Mouse (Mus musculus) Muller cell, postnatal 12 days (primary cell): ENCODE results near the gene Ikzf5.
A peak's percentile ranks its signal among the peaks of the same experiment; 100 is the strongest.
"Not testable (repeated sequence)": the region's sequence is repeated elsewhere in the genome, so short reads cannot be mapped to it uniquely, and the experiment has no call there.

Experiments
- DNase-seq: peaks from one replicate; pipeline ENCODE4 v3.0.0-alpha.2; 2015; ENCODE audit errors: inconsistent ontology term

The Ikzf5 gene

DNA sequence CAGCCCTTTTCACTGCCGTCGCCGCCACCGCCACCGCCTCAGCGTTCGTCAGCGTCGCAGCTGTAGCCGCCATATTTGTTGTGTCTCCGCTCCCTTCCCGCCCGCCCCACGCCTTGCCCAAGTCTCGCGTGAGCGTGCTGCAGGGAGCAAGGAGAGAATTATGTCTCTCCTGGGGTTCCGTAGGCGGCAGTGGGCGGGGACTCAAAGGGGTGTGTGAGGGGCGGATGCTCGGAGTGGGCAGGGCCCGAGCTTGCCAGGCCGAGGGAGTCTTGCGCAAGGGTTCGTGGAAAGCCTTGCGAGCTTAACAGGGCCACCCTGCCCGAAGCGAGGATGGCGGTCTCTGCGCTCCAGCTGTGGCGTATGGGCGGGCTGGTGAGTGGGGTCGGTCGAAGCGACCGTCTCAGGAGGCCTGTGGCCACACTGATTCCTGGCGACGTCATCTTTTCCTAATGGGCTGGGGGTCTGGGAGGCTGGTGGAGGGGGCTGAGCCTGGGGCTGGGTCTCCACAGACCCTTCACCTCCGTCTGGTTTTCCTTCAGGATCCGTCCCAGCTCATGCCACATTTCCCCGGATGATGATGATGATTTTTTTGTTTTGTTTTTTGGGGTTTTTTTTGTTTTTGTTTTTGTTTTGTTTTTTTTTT, at the start of gene Ikzf5, which contains the start of gene Acadsb:
TSS of gene Ikzf5 (minus strand) at position 106 of the 643 bp plus-strand sequence.
TSS of gene Acadsb (plus strand) at position 186 of the 643 bp plus-strand sequence.
- peak; percentile 99 for DNase-seq

DNA sequence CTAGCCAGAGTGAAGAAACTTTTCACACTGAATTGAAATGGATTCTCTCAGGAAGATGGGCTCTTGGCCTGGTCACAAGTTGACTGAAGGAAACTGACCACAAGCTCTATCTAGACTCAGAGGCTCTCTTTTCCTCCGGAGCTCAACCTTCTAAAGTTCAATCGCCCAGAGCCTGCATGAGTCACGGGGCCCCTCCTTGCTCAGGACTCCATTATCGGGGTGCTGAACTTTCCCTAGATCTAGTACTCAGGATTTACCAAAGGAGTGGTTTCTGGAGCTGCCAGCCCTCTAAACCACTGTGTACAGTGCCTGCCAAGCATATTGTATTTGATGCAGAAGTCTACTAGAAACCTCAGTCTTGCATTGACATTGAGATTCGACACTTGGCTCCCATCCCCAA, 46.4 kb upstream of the Ikzf5 start:
- DNase-seq = no peak

DNA sequence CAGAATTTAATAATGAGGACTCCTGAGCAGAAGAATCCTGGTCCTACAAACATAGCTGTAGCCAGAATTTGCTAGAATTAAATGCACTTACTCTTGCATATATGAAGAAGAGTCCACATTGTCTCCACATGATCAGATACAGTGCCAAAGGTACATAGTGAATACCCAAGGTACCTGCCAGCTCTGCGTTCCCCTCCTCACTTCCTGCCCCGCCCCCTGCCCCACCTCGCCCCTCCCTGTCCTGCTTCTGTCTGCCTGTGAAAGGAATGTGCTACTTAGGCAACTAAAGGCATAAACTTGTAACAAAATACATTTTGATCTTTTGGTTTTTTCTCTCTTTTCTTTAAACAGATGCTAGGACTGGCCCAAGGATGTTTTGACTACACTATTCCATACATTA, 26.7 kb upstream of the Ikzf5 start:
- DNase-seq = no peak

DNA sequence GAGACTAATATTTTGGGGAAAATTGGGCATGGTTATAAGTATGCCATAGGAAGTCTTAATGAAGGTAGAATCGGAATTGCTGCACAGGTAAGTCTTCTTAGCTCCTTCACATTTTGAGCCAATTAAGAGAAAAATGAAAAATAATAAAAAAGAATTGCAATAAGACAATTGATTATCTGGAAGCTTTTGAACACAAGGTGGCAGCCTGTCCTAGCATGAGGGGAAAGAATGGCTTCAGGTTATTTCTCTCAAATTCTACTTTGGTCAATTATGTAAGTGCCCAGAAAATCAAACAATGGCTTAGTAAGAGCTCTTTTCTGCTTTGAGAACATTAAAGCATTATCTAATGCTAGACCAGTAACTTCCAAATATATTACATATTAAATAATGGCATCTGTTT, 24.0 kb upstream of the Ikzf5 start:
- DNase-seq = no peak

DNA sequence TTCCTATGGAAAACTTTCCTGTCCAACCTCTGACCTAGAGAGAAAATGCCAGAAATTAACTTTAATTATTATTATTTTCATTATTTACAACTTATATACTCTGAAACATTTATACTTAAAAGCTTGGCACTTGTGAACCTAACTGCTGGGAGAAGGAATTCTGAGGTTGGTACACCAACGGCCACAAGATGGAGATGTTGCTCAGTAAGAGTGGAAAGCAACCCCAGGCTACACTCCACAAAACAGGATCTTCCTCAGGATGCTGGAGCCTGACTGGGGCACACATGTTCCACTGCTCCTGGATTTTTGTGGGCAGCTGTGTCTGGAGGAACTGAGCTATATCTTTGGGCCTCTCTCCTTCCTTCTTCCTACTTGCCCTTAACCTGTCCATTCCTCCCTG, 21.9 kb upstream of the Ikzf5 start:
- peak; percentile 17 for DNase-seq

DNA sequence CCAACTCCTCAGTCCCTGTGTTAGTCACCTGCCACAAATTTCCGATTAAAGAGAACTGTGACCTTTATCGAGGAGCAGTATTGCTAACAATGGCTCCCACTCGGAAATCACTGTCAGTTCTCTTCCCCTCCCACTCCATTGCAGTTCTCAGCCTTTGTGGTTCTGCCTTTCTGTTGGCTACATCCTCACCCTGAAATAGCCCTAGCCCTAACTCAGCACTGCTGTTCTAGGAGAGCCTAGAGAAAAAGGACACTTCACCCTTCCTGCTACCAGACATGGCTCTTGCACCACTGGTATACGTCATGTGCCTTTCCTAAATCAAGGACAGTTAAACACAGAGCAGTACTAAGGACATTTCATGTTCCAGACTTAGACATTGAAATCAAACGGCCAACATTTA, 17.0 kb upstream of the Ikzf5 start:
- DNase-seq = no peak

DNA sequence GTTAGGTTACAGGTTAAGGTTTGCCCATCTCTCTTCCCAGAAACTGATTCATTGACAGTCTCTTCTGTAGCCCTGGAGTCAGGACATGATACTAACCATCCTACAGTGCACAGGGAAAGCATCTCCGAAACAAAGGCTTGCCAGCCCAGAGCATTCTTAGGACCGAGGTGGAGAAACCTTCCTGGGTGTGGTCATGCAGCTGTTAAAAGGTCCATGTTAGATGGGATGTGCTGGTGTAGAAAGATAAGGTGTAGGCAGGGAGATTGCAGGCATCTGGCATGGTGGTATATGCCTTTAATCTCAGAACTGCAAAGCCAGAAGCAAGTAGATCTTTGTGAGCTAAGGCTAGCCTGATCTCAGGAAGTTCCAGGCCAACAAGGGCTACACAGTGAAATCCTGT, 14.6 kb upstream of the Ikzf5 start:
- DNase-seq = no peak

DNA sequence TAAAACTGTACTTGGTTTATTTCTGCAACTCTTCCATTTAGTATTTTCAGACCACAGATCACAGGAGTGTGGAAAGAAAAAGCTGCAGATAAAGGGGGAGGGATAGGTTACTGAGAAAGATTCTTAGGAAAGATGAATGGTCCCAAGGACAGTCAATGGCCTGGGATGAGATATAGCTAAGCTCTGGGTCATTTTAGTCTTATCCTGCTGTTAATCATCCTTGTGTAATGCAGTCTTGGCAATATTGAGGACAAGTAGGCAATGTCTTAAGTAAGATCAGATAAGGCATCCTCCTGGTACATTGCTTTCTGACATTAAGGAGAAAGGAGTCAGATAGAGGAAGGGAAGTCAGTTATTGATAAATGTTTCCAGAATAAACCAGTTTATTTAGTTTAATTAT, 7.3 kb upstream of the Ikzf5 start:
- DNase-seq = no peak

DNA sequence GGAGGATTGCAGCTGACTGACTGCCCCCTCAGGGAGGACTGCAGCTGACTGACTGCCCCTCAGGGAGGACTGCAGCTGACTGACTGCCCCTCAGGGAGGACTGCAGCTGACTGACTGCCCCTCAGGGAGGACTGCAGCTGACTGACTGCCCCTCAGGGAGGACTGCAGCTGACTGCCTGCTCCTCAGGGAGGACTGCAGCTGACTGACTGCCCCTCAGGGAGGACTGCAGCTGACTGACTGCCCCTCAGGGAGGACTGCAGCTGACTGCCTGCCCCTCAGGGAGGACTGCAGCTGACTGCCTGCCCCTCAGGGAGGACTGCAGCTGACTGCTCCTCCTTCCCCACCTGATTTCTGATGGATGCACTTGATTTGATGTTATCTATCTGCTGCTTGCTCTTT, 6.4 kb upstream of the Ikzf5 start:
- DNase-seq = not testable (repeated sequence)

DNA sequence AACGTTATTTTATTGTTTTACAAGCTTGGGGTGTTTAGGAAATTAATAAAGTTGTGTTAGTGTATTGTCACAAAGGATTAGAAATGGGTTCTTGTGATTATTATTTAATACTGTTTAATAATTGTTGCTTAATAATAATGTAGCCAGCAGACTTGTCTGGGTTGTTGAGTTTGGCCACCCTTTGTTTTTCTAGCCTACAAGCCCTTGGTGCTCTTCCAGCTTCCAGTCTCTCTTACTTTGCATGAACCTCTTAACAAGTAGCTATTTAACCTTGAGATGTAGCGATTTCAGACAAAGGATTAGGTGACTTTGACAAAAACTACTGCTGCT, 1.6 kb upstream of the Ikzf5 start:
- DNase-seq = no peak

DNA sequence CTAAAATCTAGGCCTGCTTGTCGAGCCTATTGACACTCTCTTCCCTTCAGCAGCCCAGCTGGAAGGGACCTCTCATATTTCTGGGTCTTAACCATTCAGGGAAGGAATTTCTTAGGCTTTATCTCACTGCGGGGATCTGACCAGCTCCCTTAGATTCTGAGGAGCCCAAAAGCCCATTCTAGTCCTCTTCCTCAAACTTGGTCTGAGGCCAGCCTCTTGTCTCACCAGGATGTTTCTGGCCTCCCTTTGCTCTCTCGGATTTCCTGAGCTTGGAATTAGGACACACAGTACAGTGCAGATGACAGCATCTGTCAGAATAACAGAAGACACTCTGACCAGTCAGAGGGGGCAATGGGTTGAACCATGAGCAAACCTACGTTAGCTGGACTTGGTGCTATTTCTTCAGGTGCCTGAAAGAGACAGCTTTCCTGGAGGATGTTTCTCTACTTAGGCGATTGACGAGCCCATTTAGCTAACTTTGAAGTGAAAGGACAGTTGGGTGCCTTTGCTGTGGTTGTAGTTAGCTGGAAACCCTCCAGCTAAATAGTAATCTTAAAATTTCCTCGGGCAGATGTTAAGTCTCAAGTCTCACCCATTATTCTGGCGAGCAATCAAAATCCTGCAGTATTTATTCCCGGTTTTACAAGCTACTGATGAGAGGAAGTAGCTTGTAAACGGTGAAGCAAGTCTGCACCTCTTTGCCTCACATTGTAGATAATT, 1.1 kb upstream of the Ikzf5 start:
- peak; percentile 15 for DNase-seq

DNA sequence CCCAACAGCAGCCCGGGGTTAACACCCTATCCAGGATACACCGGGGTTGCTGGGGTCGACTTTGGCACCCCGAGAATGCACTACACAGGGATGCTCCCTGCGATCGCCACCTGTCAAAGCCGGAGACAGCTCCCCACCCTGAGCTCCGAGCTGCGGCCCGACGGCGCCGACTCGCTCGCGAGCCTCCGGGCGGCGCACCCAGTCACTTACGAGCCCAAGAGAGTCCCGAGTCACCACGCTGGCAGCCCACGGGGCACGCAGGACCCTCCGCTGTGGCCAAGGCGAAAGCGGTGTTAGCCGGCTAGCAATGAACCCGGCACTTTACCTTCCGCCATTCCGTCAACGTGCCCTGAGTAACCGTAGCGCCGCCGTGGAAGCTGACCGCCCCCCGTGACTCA, 334 bp downstream of the Ikzf5 start:
- DNase-seq = no peak

DNA sequence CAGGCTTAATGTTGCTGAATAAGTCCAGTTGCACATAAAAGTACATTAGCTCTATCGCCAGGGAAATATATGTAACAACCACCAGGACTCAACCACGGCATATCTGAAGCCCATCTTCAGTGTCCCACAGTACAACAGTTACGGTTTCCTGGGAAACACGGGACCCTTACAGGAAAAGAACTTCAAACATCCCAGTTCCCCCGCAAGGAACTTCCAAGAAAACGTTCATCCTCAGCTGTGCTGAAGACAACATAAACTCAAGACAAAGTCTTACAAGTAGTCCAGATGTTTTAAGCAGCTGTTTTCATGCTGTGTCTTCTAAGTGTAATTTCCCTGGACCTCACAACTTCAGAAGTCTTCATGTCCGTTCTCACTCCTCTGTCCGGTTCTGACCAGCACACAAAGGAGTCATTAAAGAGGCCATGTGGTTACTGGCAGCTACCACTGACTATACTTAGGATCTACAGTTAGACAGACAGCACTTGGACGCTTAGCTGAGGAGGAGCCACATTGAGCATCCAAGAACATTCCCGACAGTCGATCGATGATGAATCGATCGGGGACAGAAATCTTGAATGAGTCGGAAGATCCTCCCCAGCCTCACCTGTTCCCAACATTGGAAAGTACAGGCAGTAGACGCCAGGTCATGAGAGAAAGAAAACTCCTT, 867 bp downstream of the Ikzf5 start:
- peak; percentile 32 for DNase-seq

DNA sequence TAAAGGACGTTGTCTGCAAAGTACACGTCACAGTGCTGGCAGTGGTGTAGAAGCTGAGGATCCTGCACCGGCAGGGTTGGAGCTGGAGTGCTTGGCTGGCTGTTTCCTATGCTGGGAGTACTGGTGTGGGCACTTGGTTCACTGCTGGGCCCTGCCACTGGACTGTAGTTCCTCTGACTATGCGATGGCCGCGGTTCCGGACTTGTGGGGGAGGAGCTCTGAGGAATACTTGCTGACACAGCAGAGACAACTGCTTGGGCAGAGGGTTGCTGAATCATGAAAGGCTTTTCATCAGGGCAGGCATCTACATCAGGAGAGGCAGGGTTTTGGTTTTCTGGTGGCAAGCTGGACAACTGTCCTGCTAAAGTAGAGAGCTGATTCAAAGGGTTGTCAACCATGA, 18.6 kb downstream of the Ikzf5 start:
- DNase-seq = not testable (repeated sequence)

DNA sequence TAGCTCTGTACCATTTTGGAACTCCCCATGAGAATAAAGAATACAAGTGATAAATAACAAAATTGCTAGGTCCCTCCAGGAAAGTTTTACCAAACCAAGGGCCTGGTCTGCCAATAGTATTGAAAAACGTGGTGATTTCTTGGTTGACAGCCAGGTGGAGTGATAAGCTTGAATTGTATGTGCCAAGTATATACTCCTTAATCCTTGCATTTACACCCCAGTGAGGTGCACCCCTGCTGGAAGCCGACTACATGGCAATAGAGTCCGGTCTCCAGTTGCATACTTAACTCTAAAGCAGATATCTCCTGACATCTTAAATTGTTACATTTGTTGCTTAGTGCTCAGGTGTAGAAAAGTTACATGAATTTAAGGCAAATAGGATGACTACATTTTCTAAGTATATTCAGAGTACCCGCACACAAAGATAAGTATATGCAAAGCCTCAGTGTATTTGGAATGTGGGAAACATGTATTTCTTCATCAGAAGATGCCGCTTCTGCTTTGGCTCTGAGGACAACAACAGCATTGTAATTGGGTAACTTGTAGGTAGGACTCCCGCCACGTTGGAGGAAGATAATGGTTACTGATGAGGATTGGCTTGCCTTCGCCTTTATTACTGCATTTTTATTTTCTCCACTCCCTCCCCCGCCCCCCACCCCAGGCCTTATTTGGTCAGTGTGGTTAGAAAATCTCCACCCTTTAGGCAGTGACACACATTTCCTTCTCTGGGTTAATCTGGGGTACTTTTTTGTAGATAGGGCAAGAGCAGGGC, 38.3 kb downstream of the Ikzf5 start:
- DNase-seq = peak; percentile 6

DNA sequence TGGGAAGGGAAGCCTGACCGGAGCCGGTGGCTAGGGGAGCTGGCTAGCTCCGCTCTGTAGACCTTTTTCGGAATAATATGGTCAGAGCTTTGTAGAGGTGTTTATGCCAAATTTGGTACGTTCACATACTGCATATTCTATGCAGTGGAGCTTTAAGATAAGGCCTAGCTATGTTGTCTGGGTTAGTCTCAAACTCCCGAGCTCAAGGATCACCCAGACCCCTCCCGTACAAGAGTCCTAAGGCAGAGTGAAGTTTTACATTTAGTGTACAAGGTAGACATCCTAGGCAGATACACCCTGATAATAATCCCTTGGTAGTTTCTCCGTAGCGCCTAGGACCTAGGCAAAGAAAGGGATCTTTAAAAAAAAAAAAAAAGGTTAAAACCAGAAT, 38.9 kb downstream of the Ikzf5 start:
- no peak for DNase-seq

DNA sequence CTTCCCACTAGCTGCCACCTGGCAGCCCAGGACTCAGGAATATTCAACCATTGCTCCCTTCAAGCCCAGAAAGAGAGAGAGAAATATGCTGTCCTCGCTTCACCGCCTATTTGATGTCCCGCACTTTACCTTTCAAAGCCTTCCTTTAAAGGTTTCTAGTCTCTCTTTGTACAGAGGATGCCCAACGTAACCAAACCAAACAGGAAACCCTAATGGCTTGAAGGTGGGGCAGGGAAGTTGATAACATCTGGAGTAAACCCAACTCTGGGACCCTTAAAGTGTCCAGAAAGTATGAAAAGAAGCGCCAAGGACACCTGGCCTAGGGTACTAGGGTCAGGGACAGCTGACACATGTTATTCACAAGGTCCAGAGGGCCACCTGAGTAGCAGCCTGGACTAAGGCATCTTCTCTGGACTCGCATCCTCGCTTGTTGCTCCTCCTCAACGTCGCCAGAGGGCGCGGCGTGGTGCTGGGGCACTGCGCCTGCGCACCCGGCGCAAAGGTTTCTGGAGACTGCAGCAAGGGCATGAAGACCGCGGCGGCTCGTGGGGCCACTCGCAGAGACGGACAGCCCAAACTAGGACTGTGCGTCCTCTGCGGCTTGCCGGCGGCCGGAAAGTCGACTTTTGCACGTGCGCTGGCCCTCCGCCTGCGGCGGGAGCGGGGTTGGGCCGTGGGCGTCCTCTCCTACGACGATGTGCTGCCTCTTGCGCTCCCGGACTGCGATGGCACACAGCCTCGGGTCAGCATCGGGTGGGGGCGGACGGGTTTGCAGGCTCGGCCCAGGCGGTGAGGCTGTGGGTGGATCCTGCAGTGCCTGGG, 39.5 kb downstream of the Ikzf5 start, which contains the start of gene Pstk:
TSS of gene Pstk (plus strand) at position 494 of the 822 bp plus-strand sequence.
- peak; percentile 95 for DNase-seq

DNA sequence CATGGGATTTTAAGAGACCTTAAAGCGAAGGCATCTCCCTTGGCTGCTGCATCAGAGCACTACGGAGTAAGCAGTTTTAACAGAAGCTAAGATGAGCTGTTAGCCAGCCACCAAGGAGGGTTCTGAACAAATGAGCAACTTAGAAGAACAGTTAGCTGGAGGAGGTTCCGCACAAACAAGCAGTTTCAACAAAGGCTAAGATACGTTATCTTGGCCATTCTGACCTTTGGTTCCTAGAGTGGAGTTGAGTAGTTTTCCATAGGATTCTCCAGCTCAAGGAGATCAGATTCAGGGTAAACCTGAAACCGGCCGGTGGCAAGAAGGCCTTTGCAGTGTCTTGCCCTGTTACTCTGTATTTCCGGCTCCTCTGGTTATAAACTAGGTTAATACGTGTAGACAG, 46.2 kb downstream of the Ikzf5 start:
- no peak for DNase-seq

DNA sequence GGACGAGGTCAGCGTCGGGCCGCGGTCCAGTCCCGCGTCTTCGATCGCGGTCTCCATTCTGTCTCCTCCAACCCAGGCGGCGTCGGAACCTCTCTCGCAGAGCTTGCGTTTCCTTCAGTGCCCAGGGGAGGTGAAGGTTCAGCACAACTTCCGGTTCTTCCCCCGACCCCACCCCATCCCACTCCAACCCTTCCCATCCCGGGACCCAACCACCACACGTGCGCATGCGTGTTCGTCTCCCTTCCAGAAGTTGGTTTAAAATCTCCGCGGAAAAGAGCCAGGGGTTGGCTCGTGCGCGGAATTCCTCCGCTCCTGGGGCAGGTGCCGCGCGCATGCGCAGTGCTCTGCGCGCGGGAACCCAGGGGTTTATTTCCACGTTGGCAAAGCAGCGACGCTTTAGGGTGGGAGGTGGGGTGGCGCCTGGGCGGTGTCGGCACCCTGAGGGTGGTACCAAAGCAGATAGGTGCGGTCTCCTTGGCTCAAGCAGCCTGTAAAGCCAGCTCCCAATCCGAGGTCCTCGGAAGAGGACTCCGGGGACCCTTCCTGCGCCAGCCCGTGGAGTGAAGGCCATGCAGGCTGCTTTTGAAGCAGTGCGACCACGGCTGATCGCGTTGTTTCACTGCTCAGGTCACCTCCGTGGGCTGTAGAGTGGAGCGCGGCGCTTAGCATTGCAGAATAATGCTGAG, 47.6 kb downstream of the Ikzf5 start, which contains the start of gene 2310057M21Rik:
TSS of gene 2310057M21Rik (minus strand) at position 145 of the 686 bp plus-strand sequence.
- peak; percentile 99 for DNase-seq

DNA sequence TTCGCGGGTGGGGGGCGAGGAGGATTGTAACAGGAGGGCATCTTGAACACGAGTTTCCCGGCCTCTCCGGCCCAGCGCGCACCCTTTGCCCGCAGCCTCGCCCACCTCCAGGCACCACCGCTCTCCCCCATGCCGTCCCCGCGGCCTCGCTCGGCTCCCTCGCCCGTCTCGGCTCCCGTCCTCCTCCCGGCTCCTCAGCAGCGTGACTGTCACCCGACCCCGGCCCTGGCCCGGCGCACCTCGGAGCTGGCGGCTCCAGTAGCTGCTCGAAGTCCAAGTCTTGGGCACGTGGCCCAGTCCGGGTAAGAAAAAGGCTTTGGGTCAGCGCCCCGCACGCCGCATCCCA, 48.1 kb downstream of the Ikzf5 start:
- no peak for DNase-seq

DNA sequence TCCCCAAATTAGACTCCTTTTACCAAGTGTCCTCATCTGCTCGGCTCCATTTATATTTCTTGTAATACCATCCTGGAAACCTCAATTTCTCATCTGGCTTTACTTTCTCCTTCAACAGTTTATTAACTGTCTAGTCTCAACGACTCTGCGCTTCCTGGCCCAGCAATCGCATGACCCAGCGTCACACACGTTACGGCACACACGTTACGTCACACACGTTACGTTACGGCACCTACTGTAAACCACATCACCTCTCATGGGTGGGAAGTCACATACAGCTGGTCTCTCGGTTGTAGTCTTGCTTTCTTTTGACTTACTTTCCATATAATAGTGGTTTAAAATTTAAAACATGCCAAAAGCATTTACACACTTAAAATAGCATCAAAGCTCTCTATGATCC, 54.2 kb downstream of the Ikzf5 start:
- no peak for DNase-seq
